Mouse (Mus musculus): ENCODE data around the gene Atad5. TPM values are rescaled to one million over a fixed set of nuclear protein-coding genes. Genes with fewer than 3 reads are reported as not detected.

Gene Atad5
- polyA plus RNA-seq, 1 experiment from 2014 or later, result 4.4 TPM

- Histone ChIP-seq H3K9ac (no peak overlapping the region), H3K27ac (no peak overlapping the region; the same call in 1 of the 2 replicates), H3K9me3 (replicated peaks) (no peaks in the 10 kb centered on the region), H3K36me3 (no peaks in the 10 kb centered on the region), H3K27me3 (no peaks in the 10 kb centered on the region), H3K4me1 (replicated peaks) (peaks cover 14% of the 10 kb centered on the region), H3K4me2 (no peak overlapping the region), H3K4me3 (no peak overlapping the region)
- 59% methylated on average over 6 of the region's 6 CpGs for WGBS
- ATAC-seq (replicated peaks; ENCODE audit: insufficient number of reproducible peaks, insufficient read depth, low FRiP score, low read depth), result no peak
Observed at GRCm38 (mm10) chr11:80085356-80086055, 3.7 kb upstream of the Atad5 start.

- no peak overlapping the region for H3K27ac ChIP-seq
- H3K9me3 ChIP-seq (replicated peaks), result no peaks in the 10 kb centered on the region
- H3K4me1 ChIP-seq (replicated peaks), result peaks cover 7% of the 10 kb centered on the region
- WGBS, result 9% methylated on average over 5 of the region's 5 CpGs
- H3K4me2 ChIP-seq, result no peak overlapping the region
- ATAC-seq (replicated peaks; ENCODE audit: insufficient number of reproducible peaks, insufficient read depth, low FRiP score, low read depth), result peak; percentile 51; the same call in 1 of the 2 replicates
- no peak overlapping the region for H3K9ac ChIP-seq
- H3K27me3 ChIP-seq, result no peaks in the 10 kb centered on the region
- H3K4me3 ChIP-seq, result no peak overlapping the region
- no peaks in the 10 kb centered on the region for H3K36me3 ChIP-seq
Observed at GRCm38 (mm10) chr11:80086844-80087243, 2.4 kb upstream of the Atad5 start.

GRCm38 (mm10) chr11:80089817-80090214 lies 616 bp downstream of the Atad5 start:
- Histone ChIP-seq H3K36me3 (no peaks in the 10 kb centered on the region), H3K27me3 (no peaks in the 10 kb centered on the region), H3K4me1 (replicated peaks) (peaks cover 6% of the 10 kb centered on the region), H3K4me3 (peak overlapping the region; percentile 90), H3K27ac (peak overlapping the region; percentile 58; the same call in 1 of the 2 replicates), H3K9ac (peak overlapping the region; percentile 82), H3K9me3 (replicated peaks) (no peaks in the 10 kb centered on the region), H3K4me2 (peak overlapping the region; percentile 72)
- no peak for ATAC-seq (replicated peaks; ENCODE audit: insufficient number of reproducible peaks, insufficient read depth, low FRiP score, low read depth)
- WGBS, result under 1% methylated on average over 14 of the region's 14 CpGs

- H3K4me2 ChIP-seq, result peak overlapping the region; percentile 72
- H3K4me3 ChIP-seq, result peak overlapping the region; percentile 90
- peaks cover 6% of the 10 kb centered on the region for H3K4me1 ChIP-seq (replicated peaks)
- no peak overlapping the region for H3K27ac ChIP-seq
- H3K9me3 ChIP-seq (replicated peaks), result no peaks in the 10 kb centered on the region
- no peak for ATAC-seq (replicated peaks; ENCODE audit: insufficient number of reproducible peaks, insufficient read depth, low FRiP score, low read depth)
- H3K9ac ChIP-seq, result peak overlapping the region; percentile 82; the same call in 1 of the 2 replicates
- H3K36me3 ChIP-seq, result 0 out of 2 replicates have a peak, but pooled peaks cover 3% of the 10 kb centered on the region
- no peaks in the 10 kb centered on the region for H3K27me3 ChIP-seq
- 49% methylated on average over 3 of the region's 3 CpGs for WGBS
Observed at GRCm38 (mm10) chr11:80090555-80091164, 1.5 kb downstream of the Atad5 start.

GRCm38 (mm10) chr11:80098444-80099056 lies 9.3 kb downstream of the Atad5 start:
- H3K36me3 ChIP-seq, result peaks cover 29% of the 10 kb centered on the region
- H3K27ac ChIP-seq, result no peak overlapping the region
- H3K4me2 ChIP-seq, result no peak overlapping the region
- no peak overlapping the region for H3K9ac ChIP-seq
- WGBS, result 87% methylated on average over 3 of the region's 3 CpGs
- H3K4me3 ChIP-seq, result no peak overlapping the region
- ATAC-seq (replicated peaks; ENCODE audit: insufficient number of reproducible peaks, insufficient read depth, low FRiP score, low read depth), result no peak
- no peaks in the 10 kb centered on the region for H3K4me1 ChIP-seq (replicated peaks)
- H3K9me3 ChIP-seq (replicated peaks), result no peaks in the 10 kb centered on the region
- no peaks in the 10 kb centered on the region for H3K27me3 ChIP-seq

GRCm38 (mm10) chr11:80101298-80101697 lies 12.1 kb downstream of the Atad5 start:
- no peak overlapping the region for H3K4me2 ChIP-seq
- no peak for ATAC-seq (replicated peaks; ENCODE audit: insufficient number of reproducible peaks, insufficient read depth, low FRiP score, low read depth)
- H3K27ac ChIP-seq, result no peak overlapping the region
- H3K27me3 ChIP-seq, result no peaks in the 10 kb centered on the region
- WGBS, result 78% methylated on average over 6 of the region's 6 CpGs
- H3K36me3 ChIP-seq, result peaks cover 25% of the 10 kb centered on the region
- H3K9me3 ChIP-seq (replicated peaks), result no peaks in the 10 kb centered on the region
- no peak overlapping the region for H3K9ac ChIP-seq
- H3K4me1 ChIP-seq (replicated peaks), result no peaks in the 10 kb centered on the region
- no peak overlapping the region for H3K4me3 ChIP-seq

GRCm38 (mm10) chr11:80104407-80104806 lies 15.2 kb downstream of the Atad5 start:
- Histone ChIP-seq H3K9ac (no peak overlapping the region), H3K27me3 (no peaks in the 10 kb centered on the region), H3K27ac (no peak overlapping the region), H3K4me1 (replicated peaks) (no peaks in the 10 kb centered on the region), H3K4me2 (no peak overlapping the region), H3K9me3 (replicated peaks) (no peaks in the 10 kb centered on the region), H3K4me3 (no peak overlapping the region), H3K36me3 (peaks cover 28% of the 10 kb centered on the region)
- no peak for ATAC-seq (replicated peaks; ENCODE audit: insufficient number of reproducible peaks, insufficient read depth, low FRiP score, low read depth)
- WGBS, result 74% methylated on average over 1 of the region's 1 CpGs

GRCm38 (mm10) chr11:80116411-80116810 lies 27.2 kb downstream of the Atad5 start:
- no peaks in the 10 kb centered on the region for H3K4me1 ChIP-seq (replicated peaks)
- H3K27me3 ChIP-seq, result no peaks in the 10 kb centered on the region
- H3K4me3 ChIP-seq, result no peak overlapping the region
- no peaks in the 10 kb centered on the region for H3K9me3 ChIP-seq (replicated peaks)
- no peak overlapping the region for H3K4me2 ChIP-seq
- H3K36me3 ChIP-seq, result peaks cover 58% of the 10 kb centered on the region
- 56% methylated on average over 1 of the region's 1 CpGs for WGBS
- H3K9ac ChIP-seq, result no peak overlapping the region
- no peak for ATAC-seq (replicated peaks; ENCODE audit: insufficient number of reproducible peaks, insufficient read depth, low FRiP score, low read depth)
- H3K27ac ChIP-seq, result no peak overlapping the region

GRCm38 (mm10) chr11:80132050-80132449 lies 42.9 kb downstream of the Atad5 start:
- no peak overlapping the region for H3K4me3 ChIP-seq
- peaks cover 45% of the 10 kb centered on the region for H3K36me3 ChIP-seq
- no peak overlapping the region for H3K9ac ChIP-seq
- ATAC-seq (replicated peaks; ENCODE audit: insufficient number of reproducible peaks, insufficient read depth, low FRiP score, low read depth), result no peak
- H3K27ac ChIP-seq, result no peak overlapping the region
- 76% methylated on average over 1 of the region's 1 CpGs for WGBS
- H3K9me3 ChIP-seq (replicated peaks), result no peaks in the 10 kb centered on the region
- no peaks in the 10 kb centered on the region for H3K27me3 ChIP-seq
- H3K4me2 ChIP-seq, result no peak overlapping the region
- H3K4me1 ChIP-seq (replicated peaks), result no peaks in the 10 kb centered on the region

GRCm38 (mm10) chr11:80134744-80135143 lies 45.5 kb downstream of the Atad5 start:
- Histone ChIP-seq H3K9ac (no peak overlapping the region), H3K36me3 (peaks cover 56% of the 10 kb centered on the region), H3K9me3 (replicated peaks) (no peaks in the 10 kb centered on the region), H3K27me3 (no peaks in the 10 kb centered on the region), H3K4me1 (replicated peaks) (no peaks in the 10 kb centered on the region), H3K4me3 (no peak overlapping the region), H3K27ac (no peak overlapping the region), H3K4me2 (no peak overlapping the region)
- no peak for ATAC-seq (replicated peaks; ENCODE audit: insufficient number of reproducible peaks, insufficient read depth, low FRiP score, low read depth)
- WGBS, result 63% methylated on average over 4 of the region's 4 CpGs

- Histone ChIP-seq H3K4me2 (no peak overlapping the region), H3K27me3 (no peaks in the 10 kb centered on the region), H3K9me3 (replicated peaks) (no peaks in the 10 kb centered on the region), H3K4me1 (replicated peaks) (peaks cover 3% of the 10 kb centered on the region), H3K4me3 (no peak overlapping the region), H3K27ac (no peak overlapping the region), H3K9ac (no peak overlapping the region), H3K36me3 (peaks cover 56% of the 10 kb centered on the region)
- 88% methylated on average over 11 of the region's 11 CpGs for WGBS
- ATAC-seq (replicated peaks; ENCODE audit: insufficient number of reproducible peaks, insufficient read depth, low FRiP score, low read depth), result no peak
Observed at GRCm38 (mm10) chr11:80135954-80136683, 46.9 kb downstream of the Atad5 start.

All from heart, embryonic 15.5 days (tissue).